Comparison of ENCODE assay signal across 16 mouse cellular contexts in genomic region chr9:68022311-68023043, GRCm38 (mm10).
DNase-seq lines count a peak whose midpoint lies in the region; ATAC-seq and TF ChIP-seq lines count a peak whose summit lies in the region.
"Had no signal": no experiment of that assay in that cellular context is flagged by ENCODE, and none has a peak within 500 bp of the region (broad histone marks: within the 10 kb centered on the region; RNA-seq: fewer than 3 reads in every experiment).

No protein-coding gene starts in this region.

- intact Hi-C loops in heart, postnatal 14 days (cut with DNase I), result no loop called here

- no peak overlapping the region for H3K4me2 ChIP-seq in heart, embryonic 12.5 days
- no peak overlapping the region for H3K4me2 ChIP-seq in lung, embryonic 14.5 days
- H3K4me2 ChIP-seq in midbrain, embryonic 15.5 days, result no peak overlapping the region
- H3K4me2 ChIP-seq: hindbrain, embryonic 14.5 days; limb, embryonic 15.5 days; neural tube, embryonic 12.5 days had no signal

- ATAC-seq in heart, embryonic 12.5 days (ENCODE audit: insufficient number of reproducible peaks, low FRiP score), result no peak
- ATAC-seq in lung, embryonic 14.5 days (ENCODE audit: insufficient read depth), result no peak; the same call in 1 of the 2 replicates
- no peak for ATAC-seq in midbrain, embryonic 15.5 days (replicated peaks)
- ATAC-seq: intestine, embryonic 16.5 days; Patski had no signal

- H3K27me3 ChIP-seq in heart, embryonic 12.5 days (replicated peaks), result 0 out of 2 replicates have a peak, but pooled peaks cover 7% of the 10 kb centered on the region
- H3K27me3 ChIP-seq in lung, embryonic 14.5 days (ENCODE audit: insufficient read depth, low read length), result no peaks in the 10 kb centered on the region
- H3K27me3 ChIP-seq in midbrain, embryonic 15.5 days (replicated peaks), result no peaks in the 10 kb centered on the region

- no peak for TF ChIP-seq CTCF in lung, embryonic 14.5 days (IDR thresholded peaks at IDR 0.05; ENCODE audit: low read depth)
- TF ChIP-seq CTCF in lung, adult 2 months (IDR thresholded peaks at IDR 0.05; ENCODE audit: insufficient read depth, low read length), result no peak

- DNase-seq in heart, adult 11 months, result peak; percentile 96
- DNase-seq in lung, embryonic 14.5 days, result peak; percentile 17
- DNase-seq in lung, adult 2 months, result no peak
- peak; percentile 25 to 54 for DNase-seq in heart, postnatal 14 days
- peak; percentile 17 for DNase-seq in lung, postnatal 14 days
- DNase-seq in left cerebral cortex, adult 11 months (ENCODE audit: low spot score), result no peak
- DNase-seq: B cell, adult 2 months; cerebellum, postnatal 25 days; right cerebral cortex, postnatal 14 days had no signal

- no peak overlapping the region for H3K9ac ChIP-seq in heart, embryonic 12.5 days
- no peak overlapping the region for H3K9ac ChIP-seq in lung, embryonic 14.5 days
- H3K9ac ChIP-seq in midbrain, embryonic 15.5 days, result no peak overlapping the region
- H3K9ac ChIP-seq: hindbrain, embryonic 14.5 days; limb, embryonic 15.5 days; neural tube, embryonic 12.5 days had no signal

- WGBS in heart, embryonic 12.5 days, result 76% methylated on average over 9 of the region's 9 CpGs
- 59% methylated on average over 9 of the region's 9 CpGs for WGBS in lung, embryonic 14.5 days
- 58% methylated on average over 9 of the region's 9 CpGs for WGBS in lung, adult 2 months
- 87% methylated on average over 9 of the region's 9 CpGs for WGBS in midbrain, embryonic 15.5 days

- no peaks in the 10 kb centered on the region for H3K9me3 ChIP-seq in heart, embryonic 12.5 days (replicated peaks)
- H3K9me3 ChIP-seq in lung, embryonic 14.5 days (ENCODE audit: low read depth, low read length), result no peaks in the 10 kb centered on the region
- no peaks in the 10 kb centered on the region for H3K9me3 ChIP-seq in midbrain, embryonic 15.5 days
- H3K9me3 ChIP-seq: limb, embryonic 15.5 days; neural tube, embryonic 12.5 days had no signal

- TF ChIP-seq POLR2A in lung, adult 2 months (IDR thresholded peaks at IDR 0.05; ENCODE audit: borderline replicate concordance, extremely low read depth, low read depth, low read length), result no peak

- peaks cover 1% of the 10 kb centered on the region for H3K4me1 ChIP-seq in heart, embryonic 12.5 days (replicated peaks)
- H3K4me1 ChIP-seq in lung, embryonic 14.5 days (ENCODE audit: insufficient read depth), result 0 out of 2 replicates have a peak, but pooled peaks cover 3% of the 10 kb centered on the region
- H3K4me1 ChIP-seq in lung, adult 2 months (ENCODE audit: control insufficient read depth, insufficient read depth, low read length), result peaks cover 2% of the 10 kb centered on the region; the same call in 1 of the 2 replicates
- no peaks in the 10 kb centered on the region for H3K4me1 ChIP-seq in midbrain, embryonic 15.5 days
- H3K4me1 ChIP-seq: neural tube, embryonic 12.5 days had no signal

- H3K27ac ChIP-seq in heart, embryonic 12.5 days (ENCODE audit: poor library complexity, severe bottlenecking), result no peak overlapping the region
- no peak overlapping the region for H3K27ac ChIP-seq in lung, embryonic 14.5 days (ENCODE audit: low read depth)
- H3K27ac ChIP-seq in midbrain, embryonic 15.5 days, result no peak overlapping the region
- H3K27ac ChIP-seq: hindbrain, embryonic 14.5 days; limb, embryonic 15.5 days; neural tube, embryonic 12.5 days had no signal

- H3K4me3 ChIP-seq in heart, embryonic 12.5 days, result no peak overlapping the region
- no peak overlapping the region for H3K4me3 ChIP-seq in lung, embryonic 14.5 days (ENCODE audit: low read depth, low read length)
- H3K4me3 ChIP-seq in lung, adult 2 months (replicated peaks; ENCODE audit: extremely low read depth, low read depth, low read length), result no peak overlapping the region
- H3K4me3 ChIP-seq in midbrain, embryonic 15.5 days, result no peak overlapping the region
- H3K4me3 ChIP-seq: limb, embryonic 15.5 days; neural tube, embryonic 12.5 days had no signal

- no peaks in the 10 kb centered on the region for H3K36me3 ChIP-seq in heart, embryonic 12.5 days
- no peaks in the 10 kb centered on the region for H3K36me3 ChIP-seq in lung, embryonic 14.5 days (ENCODE audit: insufficient read depth)
- no peaks in the 10 kb centered on the region for H3K36me3 ChIP-seq in midbrain, embryonic 15.5 days (replicated peaks)
- H3K36me3 ChIP-seq: limb, embryonic 15.5 days; neural tube, embryonic 12.5 days had no signal

Comparison
In these comparisons a context has a peak if more than half of its experiments do, and no peak if none do; other contexts are left out.
1. DNase-seq: peak in heart, adult 11 months (single experiment), lung, embryonic 14.5 days (single experiment), heart, postnatal 14 days (2 of 2) and lung, postnatal 14 days (single experiment); none in lung, adult 2 months (single experiment) and left cerebral cortex, adult 11 months (single experiment).